Mouse (Mus musculus): ENCODE measurements around the gene Hist1h1e.
"Not testable (repeated sequence)": the region's sequence is repeated elsewhere in the genome, so short reads cannot be mapped to it uniquely, and the experiment has no call there.

Hist1h1e gene

DNA sequence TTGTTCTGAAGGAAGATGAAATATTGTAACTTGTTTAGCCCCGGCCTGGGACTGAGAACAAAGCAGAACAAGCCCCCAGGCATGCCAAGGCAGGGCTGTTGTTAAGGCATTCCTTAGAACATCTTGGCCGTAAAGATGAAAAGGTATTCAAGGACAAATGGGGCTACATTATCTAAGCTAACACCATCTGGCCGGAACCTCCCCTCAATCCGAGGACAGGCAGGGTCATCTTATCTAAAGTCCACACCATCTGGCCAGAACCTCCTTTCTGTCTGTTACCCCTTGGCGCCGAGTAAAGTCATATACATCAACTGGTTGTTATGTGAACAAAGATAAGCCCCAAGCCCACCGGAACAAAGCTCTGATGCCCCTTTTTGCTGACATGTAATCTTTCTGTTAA lies 30.5 kb downstream of the Hist1h1e start:
- not testable (repeated sequence) for DNase-seq (ENCODE audit: low read depth, low spot score)

DNA sequence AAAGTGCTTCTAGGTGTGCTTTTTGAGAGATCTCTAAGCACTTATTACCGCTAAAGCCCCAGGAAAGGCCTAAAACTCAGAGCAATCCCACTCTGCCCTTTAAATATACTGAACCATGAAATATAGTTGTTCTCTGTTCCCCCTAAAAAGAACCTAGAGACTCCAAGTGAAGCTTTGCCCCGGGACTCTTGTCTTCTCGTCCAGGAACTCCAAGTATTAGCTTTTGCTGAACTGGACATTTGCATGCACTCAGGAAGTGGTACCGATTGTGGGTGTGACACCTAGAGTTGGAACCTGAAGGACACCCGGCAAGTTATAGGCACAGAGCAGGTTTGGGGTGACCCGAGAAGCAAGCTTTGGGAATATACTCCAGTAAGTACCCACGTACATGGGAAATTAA lies 31.2 kb downstream of the Hist1h1e start:
- no peak for DNase-seq (ENCODE audit: low read depth, low spot score)

DNA sequence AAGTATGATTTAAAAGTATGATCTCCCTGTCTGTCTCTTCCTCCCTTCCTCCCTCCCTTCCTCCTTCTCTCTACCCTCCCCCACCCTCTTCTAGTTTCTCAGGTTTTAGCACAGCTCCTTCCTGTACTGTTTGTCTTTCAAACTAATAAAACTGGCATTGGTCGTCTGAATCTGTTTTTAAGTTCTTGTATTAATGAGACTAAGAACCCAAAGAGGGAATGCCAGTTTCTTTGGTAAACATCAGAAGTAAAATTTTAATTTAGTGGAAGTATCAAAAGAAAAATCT lies 35.5 kb downstream of the Hist1h1e start:
- no peak for DNase-seq (ENCODE audit: low read depth, low spot score)

DNA sequence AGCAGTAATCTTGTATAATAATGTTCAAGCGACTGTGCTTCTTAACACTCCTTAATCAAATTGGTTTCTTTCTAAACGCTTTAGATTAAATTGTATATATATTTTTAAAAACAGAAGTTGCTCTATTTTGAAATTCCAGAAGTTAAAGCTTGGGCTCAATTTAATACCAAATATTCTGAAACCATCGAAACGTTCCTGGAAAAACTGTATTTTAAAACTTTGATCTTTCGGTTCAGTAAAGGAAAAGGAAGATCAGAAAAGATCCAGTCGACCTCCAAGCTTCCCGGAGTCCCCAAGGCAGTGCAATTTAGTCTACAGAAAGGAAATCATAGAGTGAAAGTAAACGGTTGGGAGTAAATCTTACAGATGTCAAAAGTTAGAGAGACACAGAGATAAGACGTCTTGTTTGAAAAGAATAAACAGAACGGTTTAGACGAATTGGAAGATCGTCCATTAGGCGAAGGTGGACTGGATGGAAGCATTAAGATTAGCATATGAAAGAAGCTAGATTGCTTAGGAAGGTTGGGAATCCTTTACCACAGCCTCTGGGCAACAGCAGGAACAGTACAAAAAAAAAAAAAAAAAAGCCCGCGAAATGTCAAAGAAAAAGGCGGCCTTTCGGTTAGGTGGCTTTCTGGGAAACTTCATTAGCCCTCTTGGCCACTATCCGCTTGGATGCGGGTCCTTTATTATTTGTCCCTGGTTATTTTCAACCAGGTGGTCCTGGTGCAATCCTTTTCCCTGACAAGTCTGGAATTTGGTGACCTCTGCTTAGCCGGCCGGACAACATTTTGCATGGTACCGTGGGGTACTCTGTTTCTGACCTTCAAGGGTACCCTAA lies 36.0 kb downstream of the Hist1h1e start:
- DNase-seq (ENCODE audit: low read depth, low spot score) = no peak

DNA sequence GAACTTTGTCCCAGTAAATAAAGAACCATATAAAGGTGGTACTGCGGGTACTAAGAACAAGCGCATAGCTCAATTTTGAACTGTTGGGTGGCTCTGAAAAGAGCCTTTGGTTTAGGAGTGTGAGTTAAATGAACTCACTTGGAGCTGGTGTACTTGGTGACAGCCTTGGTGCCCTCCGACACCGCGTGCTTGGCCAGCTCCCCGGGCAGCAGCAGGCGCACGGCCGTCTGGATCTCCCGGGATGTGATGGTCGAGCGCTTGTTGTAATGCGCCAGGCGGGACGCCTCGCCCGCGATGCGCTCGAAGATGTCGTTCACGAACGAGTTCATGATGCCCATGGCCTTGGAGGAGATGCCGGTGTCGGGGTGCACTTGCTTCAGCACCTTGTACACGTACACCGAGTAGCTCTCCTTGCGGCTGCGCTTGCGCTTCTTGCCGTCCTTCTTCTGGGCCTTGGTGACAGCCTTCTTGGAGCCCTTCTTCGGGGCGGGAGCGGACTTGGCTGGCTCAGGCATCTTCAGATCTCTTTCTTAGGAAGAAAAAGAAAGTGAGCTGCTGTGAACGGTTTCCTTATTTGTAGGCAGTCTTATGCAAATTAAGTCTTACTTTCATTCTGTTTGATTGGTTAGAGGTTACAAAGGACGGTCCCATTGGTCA lies 36.8 kb downstream of the Hist1h1e start:
- DNase-seq (ENCODE audit: low read depth, low spot score) = not testable (repeated sequence)

DNA sequence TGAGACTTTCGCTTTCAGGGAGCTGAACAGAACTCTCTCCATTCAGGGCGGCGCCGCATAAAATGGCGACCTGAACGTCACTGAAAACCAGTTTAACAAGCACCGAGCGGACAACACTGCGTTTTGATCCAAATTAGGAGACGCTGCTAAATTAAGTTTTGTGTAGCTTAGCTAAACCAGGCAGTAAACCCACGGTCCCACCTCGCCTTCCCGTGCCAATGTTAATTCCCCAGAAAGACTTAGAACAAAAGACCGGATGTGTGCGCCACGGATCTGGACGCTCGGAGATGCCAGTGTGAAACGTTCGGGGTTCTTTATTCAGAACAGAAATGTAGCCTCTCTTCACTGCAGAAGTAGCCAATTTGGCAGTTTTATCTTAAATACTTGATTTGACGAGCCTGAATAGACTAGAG lies 37.3 kb downstream of the Hist1h1e start:
- no peak for DNase-seq (ENCODE audit: low read depth, low spot score)

DNA sequence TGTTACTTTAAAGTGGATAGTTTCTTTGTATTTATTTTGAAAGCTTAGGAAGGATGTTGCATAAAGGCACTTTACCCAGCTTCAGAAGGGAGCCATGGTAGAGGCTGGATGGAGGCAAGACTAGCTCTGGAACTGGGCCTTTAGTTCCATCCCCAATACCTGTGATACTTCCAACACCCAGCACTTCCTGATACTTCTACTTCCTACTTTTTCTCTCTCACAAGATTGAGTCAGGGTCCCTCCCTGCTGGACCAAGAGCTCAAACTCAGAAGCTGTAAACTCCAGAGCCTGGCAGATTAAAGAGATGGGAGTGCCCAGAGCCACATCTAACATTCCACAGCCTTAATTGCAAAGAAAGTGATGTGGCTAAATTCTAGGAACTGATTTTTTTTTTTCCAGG lies 38.0 kb downstream of the Hist1h1e start:
- no peak for DNase-seq (ENCODE audit: low read depth, low spot score)

DNA sequence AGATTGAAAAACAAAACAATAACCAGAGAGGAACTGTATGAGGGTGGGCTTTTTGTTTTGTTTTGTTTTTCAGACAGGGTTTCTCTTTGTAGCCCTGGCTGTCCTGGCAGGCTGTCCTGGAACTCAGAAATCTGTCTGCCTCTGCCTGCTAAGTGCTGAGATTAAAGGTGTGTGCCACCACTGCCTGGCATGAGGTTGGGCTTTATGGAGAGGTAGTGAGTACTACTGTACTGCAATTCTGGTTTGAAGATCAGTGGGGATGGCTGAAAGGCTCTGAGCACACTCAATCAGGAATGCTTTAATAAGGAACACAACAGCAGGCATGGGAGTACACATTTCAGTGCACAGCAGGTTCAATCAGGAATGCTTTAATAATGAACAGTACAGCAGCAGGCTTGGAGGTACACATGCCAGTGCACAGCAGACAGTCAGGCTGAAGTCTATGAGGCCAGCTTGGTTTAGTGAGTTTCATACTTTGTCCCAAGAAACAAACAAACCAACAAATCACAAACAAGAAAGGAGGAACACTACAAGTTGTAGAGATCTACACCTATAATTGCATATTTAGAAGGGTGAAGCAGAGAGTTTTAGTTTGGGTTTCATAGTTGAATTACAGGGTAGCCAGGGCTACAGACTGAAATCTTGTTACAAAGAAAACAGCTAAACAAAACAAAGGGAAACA lies 38.8 kb downstream of the Hist1h1e start:
- no peak for DNase-seq (ENCODE audit: low read depth, low spot score)

DNA sequence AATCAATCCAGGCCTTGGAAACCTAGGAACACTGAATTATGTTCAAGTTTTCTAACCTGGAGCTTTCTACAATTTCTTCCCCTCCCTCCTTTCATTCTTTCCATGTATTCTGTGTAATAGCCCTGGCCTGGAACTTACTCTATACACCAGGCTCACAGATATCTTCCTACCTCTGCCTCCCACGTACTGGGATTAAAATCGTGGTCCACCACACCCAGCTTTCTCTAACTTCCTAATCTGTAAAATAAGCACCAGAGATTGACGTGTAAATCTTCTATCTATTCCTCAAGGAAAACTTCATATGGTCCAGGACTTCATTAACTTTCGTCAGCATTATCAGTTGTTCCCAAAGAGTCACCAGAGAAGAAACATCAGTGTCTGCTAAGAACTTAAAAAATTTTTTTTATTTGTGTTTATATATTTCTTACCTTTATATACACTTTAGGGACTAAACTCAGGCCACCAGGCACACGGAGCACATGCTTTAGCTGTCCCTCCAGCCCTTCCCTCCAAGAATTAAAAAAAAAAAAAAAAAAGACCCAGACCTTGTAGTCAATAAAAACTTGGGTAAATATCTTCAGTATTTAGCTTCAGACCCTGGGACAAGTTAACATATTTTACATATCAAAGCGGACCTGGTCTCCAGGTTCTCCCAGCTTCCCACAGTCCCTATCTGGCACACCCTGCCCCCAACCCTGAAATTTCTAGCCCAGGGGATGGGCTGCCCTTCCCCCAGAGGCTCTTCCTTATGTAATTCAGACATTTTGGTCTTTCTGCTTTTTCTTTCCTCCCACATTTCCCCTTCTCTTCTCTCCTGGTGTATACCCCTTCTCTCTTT lies 39.9 kb downstream of the Hist1h1e start:
- DNase-seq (ENCODE audit: low read depth, low spot score) = no peak

DNA sequence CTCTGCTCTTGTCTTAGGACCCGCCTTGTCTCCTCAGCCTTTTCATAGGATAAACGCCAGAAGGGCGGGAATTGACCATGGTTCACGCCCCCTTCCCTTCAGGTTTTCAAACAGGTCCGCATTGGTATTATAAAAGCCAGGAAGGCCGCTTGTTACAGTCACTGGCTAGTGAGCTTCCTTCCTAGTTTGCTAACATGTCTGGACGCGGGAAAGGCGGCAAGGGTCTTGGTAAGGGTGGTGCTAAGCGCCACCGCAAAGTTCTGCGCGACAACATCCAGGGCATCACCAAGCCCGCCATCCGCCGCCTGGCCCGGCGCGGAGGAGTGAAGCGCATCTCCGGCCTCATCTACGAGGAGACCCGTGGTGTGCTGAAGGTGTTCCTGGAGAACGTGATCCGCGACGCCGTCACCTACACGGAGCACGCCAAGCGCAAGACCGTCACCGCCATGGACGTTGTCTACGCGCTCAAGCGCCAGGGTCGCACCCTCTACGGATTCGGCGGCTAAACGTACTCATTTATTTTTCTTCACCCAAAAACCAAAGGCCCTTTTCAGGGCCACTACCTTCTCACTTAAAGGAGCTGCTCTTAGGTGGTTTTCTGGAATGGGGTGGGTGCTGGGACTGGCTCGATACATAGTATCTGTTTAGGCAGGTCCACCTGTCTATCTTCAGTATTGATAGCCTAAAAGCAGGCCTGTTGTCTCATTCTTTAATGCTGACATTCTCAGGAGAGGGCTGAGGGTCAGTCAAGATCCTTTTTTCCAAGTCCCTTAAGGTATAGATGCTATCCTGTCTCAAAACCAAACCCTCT lies 40.7 kb downstream of the Hist1h1e start, which contains the start of gene Hist1h4d:
Gene Hist1h4d, plus strand, starts transcription at position 191 of the 811 bp plus-strand sequence.
- DNase-seq (ENCODE audit: low read depth, low spot score) = no peak

DNA sequence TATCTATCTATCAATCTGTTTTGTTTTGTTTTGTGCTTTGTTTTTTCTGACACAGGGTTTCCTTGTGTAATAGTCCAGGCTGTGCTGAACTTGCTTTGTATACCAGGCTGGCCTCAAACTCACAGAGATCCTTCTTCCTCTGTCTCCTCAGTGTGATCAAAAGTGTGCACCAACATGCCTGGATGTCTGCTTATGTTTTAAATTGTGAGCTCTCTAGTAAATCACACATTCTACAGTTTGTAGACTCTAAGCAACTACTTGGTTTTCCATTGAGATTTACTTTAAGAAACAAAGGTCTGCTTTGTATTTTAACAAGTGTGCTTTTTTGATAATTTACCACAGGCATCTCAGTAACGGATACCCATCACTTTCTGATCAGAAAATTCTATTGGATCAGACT lies 44.5 kb downstream of the Hist1h1e start:
- DNase-seq (ENCODE audit: low read depth, low spot score) = no peak

DNA sequence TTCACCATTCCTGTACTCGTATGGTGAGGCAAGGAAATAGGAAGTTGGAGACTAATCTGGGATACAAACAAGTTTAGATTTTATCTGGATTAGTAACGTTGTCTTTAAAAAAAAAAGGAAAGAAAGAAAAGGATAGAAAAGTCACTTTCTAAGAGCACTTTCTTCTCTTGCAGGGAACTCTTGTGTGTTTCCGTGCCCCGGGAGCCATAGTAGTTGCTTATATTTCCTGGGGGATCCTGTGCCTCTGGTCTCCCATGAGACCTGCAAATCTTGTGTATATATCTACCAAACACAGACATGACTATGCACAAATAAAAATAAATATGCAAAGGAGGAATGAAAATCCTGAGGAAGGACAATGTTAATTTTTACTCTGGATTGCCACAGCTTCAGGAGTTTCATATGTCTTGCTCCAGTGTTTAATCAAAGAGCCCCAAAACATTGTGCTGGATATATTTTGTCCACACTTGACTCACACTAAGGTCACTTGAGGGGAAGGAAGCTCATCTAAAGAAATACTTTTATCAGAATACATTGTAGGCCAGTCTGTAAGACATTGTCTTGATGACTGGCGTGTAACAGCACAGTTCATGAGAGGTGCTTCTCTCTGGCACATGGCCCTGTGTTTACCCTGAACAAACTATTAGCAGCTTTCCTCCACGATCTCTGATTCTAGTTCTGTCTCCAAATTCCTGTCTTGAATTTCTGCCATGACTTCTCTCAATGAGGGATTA lies 45.3 kb downstream of the Hist1h1e start:
- DNase-seq (ENCODE audit: low read depth, low spot score) = no peak

DNA sequence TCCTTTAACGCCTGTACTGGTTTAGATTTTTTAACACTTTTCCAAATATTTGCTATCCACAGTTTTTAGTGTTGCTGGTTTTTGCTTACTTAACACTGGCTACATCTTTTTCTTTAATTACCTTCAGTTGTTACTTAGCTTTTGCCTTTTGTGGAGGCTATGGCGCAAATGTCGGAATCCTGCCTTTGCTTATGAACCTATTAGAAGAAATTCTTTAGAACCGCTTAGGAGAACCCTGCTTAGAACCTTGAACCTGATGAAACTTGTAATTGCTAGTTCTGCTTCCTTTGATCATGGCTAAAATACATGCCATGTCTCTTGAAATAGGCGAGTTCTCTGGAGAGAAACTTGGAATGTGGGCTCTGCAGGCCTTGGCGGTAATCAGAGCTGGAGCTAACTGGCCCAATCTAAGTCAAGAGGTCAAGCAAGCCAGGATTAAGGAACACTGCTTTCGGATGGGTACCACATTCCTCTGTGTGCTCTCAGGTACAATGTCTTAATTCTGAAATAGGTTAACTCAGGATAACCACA lies 45.9 kb downstream of the Hist1h1e start:
- no peak for DNase-seq (ENCODE audit: low read depth, low spot score)

DNA sequence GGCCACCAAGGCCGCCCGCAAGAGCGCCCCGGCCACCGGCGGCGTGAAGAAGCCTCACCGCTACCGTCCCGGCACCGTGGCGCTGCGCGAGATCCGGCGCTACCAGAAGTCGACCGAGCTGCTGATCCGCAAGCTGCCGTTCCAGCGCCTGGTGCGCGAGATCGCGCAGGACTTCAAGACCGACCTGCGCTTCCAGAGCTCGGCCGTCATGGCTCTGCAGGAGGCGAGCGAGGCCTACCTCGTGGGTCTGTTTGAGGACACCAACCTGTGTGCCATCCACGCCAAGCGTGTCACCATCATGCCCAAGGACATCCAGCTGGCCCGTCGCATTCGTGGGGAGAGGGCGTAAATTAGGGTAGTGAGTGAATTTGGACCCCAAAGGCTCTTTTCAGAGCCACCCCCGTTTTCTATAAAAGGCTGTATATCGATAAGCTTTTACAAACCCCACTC lies 46.5 kb downstream of the Hist1h1e start:
- DNase-seq (ENCODE audit: low read depth, low spot score) = not testable (repeated sequence)

DNA sequence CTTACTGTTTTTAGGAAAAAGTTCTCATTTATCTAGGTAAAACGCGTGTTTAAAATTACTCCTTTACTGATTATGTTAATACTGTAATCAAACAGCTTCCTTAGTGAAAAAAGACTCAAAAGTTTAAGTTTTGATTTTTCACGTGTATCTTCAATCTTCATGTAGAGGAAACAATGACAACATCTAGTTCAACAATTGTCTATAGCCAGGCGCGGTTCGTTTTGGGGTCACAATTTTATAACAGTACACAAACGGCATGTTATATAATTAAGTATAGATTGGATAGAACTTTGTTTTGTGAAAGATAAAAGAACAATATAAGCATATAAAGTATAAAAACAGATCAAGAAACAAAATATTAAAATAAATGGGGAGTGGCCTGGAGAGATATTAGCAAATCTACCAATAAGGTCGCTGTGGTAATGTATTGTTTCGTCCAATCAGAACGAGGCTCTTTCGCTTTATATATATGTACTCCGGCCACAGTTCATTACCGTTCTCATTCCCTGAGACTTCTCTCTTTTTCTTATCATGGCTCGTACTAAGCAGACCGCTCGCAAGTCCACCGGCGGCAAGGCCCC lies 47.0 kb downstream of the Hist1h1e start, which contains the start of gene Hist1h3d:
Gene Hist1h3d, plus strand, starts transcription at position 493 of the 581 bp plus-strand sequence.
- DNase-seq (ENCODE audit: low read depth, low spot score) = no peak

DNA sequence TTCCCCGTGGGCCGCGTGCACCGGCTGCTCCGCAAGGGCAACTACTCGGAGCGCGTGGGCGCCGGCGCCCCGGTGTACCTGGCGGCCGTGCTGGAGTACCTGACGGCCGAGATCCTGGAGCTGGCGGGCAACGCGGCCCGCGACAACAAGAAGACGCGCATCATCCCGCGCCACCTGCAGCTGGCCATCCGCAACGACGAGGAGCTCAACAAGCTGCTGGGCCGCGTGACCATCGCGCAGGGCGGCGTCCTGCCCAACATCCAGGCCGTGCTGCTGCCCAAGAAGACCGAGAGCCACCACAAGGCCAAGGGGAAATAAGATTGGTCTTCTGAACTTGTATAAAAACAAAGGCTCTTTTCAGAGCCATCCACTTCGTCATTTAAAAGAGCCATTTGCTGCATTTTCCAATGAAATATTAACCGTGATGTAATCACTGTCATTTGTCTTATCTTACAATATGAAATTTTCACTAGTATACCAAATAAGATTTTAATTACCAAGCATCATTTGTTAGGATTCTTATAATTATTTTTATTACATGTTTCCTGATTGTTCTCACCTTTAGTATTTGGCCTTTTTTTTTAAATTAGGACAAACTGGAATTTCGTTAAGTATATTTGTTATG lies 47.7 kb downstream of the Hist1h1e start:
- not testable (repeated sequence) for DNase-seq (ENCODE audit: low read depth, low spot score)

DNA sequence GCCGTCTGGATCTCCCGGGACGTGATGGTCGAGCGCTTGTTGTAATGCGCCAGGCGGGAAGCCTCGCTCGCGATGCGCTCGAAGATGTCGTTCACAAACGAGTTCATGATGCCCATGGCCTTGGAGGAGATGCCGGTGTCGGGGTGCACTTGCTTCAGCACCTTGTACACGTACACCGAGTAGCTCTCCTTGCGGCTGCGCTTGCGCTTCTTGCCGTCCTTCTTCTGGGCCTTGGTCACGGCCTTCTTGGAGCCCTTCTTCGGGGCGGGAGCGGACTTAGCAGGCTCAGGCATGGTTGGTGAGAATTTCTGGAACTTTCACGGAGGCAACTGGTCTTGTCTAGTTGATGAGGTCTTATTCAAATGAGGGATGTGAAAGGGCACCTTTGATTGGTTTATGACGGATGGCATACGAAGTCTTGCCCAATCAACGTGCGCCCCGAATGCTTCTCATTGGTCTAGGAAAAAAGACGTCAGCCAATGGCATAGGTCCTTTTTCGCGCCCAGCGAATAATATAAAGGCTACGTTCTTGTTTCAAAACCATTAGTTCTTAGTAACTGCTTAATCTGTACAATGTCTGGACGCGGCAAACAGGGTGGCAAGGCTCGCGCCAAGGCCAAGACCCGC lies 48.3 kb downstream of the Hist1h1e start, which contains the start of the genes Hist1h2bf and Hist1h2ad:
Gene Hist1h2bf, minus strand, starts transcription at position 299 of the 627 bp plus-strand sequence.
Gene Hist1h2ad, plus strand, starts transcription at position 484 of the 627 bp plus-strand sequence.
- DNase-seq (ENCODE audit: low read depth, low spot score) = not testable (repeated sequence)

All from WW6 (cell line).